Mouse (Mus musculus) liver, adult 2 months (tissue): ENCODE data around the gene Olfr1500. TPM values are rescaled to one million over a fixed set of nuclear protein-coding genes. Genes with fewer than 3 reads are reported as not detected.
"Not testable (repeated sequence)": the region's sequence is repeated elsewhere in the genome, so short reads cannot be mapped to it uniquely, and the experiment has no call there.

ENCODE experiments used
- DNase-seq: peaks from one replicate; pipeline ENCODE4 v3.0.0-alpha.2; 2011; ENCODE audit warnings: low read depth, low spot score; ENCODE audit errors: extremely low read depth
- H3K27ac ChIP-seq: fragments of 200-500 bp; replicated peaks from 2 replicates; pipeline ENCODE4 v1.5.1; 2012; ENCODE audit warnings: low read depth, mild to moderate bottlenecking, control low read depth, inconsistent platforms, low read length; ENCODE audit not compliant: insufficient read depth
- H3K27me3 ChIP-seq: fragments of 200-500 bp; 2 replicates; pipeline ENCODE4 v1.6.1; 2012; ENCODE audit warnings: mild to moderate bottlenecking, moderate library complexity, low read length, inconsistent platforms; ENCODE audit not compliant: control insufficient read depth, insufficient read depth
- H3K36me3 ChIP-seq: fragments of 200-500 bp; 2 replicates; pipeline ENCODE4 v1.6.1; 2012; ENCODE audit warnings: low read length, inconsistent platforms; ENCODE audit not compliant: control insufficient read depth, insufficient read depth
- H3K4me1 ChIP-seq: fragments of 200-500 bp; 2 replicates; pipeline ENCODE4 v1.6.1; 2011; ENCODE audit warnings: low read length; ENCODE audit not compliant: control insufficient read depth, insufficient read depth
- H3K4me3 ChIP-seq: fragments of 200-500 bp; 2 replicates; pipeline ENCODE4 v1.5.1; 2011; ENCODE audit warnings: low read depth, mild to moderate bottlenecking, control low read depth, low read length, moderate library complexity; ENCODE audit not compliant: insufficient read depth
- H3K79me2 ChIP-seq: fragments of 200-500 bp; 2 replicates; pipeline ENCODE4 v1.6.1; 2012; ENCODE audit warnings: inconsistent platforms, mild to moderate bottlenecking, low read length, moderate library complexity; ENCODE audit not compliant: control insufficient read depth, insufficient read depth
- H3K9ac ChIP-seq: fragments of 200-500 bp; 2 replicates; pipeline ENCODE4 v1.6.1; 2012; ENCODE audit warnings: low read depth, mild to moderate bottlenecking, control low read depth, inconsistent platforms, low read length
- CTCF ChIP-seq: fragments of 200-500 bp; IDR thresholded peaks from 2 replicates; pipeline ENCODE4 v1.5.1; 2011; ENCODE audit warnings: low read depth, low read length, control low read depth
- POLR2A ChIP-seq: fragments of 200-500 bp; IDR thresholded peaks from 2 replicates; pipeline ENCODE4 v1.6.1; 2011; ENCODE audit warnings: low read length, control low read depth; ENCODE audit not compliant: insufficient read depth; ENCODE audit errors: extremely low read depth
- WGBS: fragments of 180-500 bp; shearing (Covaris S2); methylation state at CpG from one replicate; pipeline ENCODE4 v1.1.7; 2018; 5-methylcytosine and 5-hydroxymethylcytosine counted together
- polyA plus RNA-seq: library from polyadenylated mRNA; depleted of rRNA; stranded (reverse); fragments of >200 nt; gene quantifications from 2 replicates; pipeline ENCODE4 v1.2.3, GENCODE M21; 2012; rRNA removed
- total RNA-seq: library from RNA; depleted of rRNA; stranded (reverse); fragments of >200 nt; gene quantifications from 2 replicates; pipeline ENCODE4 v1.2.3, GENCODE M21; 2014; rRNA removed

Olfr1500 gene
- total RNA-seq (not detected in 2 replicates), polyA plus RNA-seq (not detected in 2 replicates)

DNA sequence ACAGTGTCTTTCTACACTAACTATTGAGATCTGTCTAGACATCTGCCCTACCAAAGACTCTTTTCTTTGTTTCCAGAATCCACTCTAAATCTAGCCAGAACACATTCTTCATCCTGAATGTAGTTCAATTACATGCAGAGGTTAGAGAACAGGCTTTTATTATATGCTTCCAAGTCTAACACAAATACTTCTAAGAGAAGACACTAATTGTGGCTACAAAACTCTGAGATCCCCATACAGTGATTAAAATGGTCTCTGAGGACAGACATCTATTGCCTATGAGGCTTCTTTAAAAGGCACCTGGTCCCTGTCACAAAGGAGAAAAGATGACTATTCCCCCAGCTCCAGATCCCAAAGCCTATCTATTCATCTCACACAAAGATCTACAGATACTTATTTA is at the start of gene Olfr1500:
TSS of gene Olfr1500 (minus strand) at position 101 of the 400 bp plus-strand sequence.
- TF ChIP-seq POLR2A (no peak), CTCF (no peak)
- Histone ChIP-seq H3K4me3 (no peak within 1 kb of the TSS), H3K27me3 (no peaks in the 10 kb centered on the region), H3K4me1 (no peaks in the 10 kb centered on the region), H3K27ac (no peak within 1 kb of the TSS), H3K79me2 (no peaks in the 10 kb centered on the region), H3K36me3 (no peaks in the 10 kb centered on the region), H3K9ac (no peak within 1 kb of the TSS)
- DNase-seq: no peak

DNA sequence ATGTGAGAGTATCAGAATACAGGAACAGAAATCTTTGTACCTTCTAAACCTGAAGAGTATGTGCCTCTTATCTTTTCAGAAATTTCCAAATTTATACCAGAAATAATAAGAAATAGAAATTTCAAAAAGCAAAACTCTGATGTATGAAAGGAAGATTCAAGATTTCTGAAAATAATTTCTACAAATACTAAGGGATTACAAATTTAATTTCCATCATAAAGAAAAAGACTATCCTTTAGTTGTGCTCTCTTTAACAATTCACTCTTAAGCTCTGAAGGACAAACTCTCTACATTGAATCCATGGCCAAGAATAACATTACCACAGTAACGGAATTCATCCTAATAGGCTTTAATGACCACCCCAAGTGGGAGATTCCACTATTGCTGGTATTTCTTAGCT is 31.2 kb upstream of the Olfr1500 start, which contains the start of gene Olfr1502:
TSS of gene Olfr1502 (plus strand) at position 301 of the 400 bp plus-strand sequence.
- Histone ChIP-seq H3K4me3 (no peak within 1 kb of the TSS), H3K9ac (no peak within 1 kb of the TSS), H3K27me3 (no peaks in the 10 kb centered on the region), H3K27ac (no peak within 1 kb of the TSS), H3K4me1 (no peaks in the 10 kb centered on the region), H3K79me2 (no peaks in the 10 kb centered on the region), H3K36me3 (no peaks in the 10 kb centered on the region)
- no peak for DNase-seq
- 70% methylated on average over 1 of the region's 1 CpGs for WGBS
- no peak for TF ChIP-seq POLR2A
- TF ChIP-seq CTCF: no peak

DNA sequence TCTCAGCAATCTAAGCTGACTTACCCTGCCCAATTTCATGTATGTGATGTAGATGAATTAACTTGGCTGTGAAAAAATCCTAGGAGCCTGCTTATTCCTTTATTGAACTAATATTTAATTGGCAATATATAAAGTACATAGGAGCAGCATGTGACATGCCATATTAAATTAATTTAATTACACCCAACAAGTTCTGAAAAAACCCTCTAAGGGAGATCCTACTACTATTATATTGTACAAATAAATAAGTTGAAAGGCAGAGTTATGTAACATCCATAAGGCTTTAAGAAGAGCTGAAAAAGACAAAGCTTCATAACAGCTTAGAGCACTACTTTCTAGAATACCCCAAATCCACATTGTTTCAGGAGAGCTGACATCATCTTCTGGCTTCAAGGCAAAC is 20.3 kb upstream of the Olfr1500 start, which contains the start of gene Olfr1501:
TSS of gene Olfr1501 (minus strand) at position 101 of the 400 bp plus-strand sequence.
- not testable (repeated sequence) for H3K36me3 ChIP-seq, H3K9ac ChIP-seq, H3K27ac ChIP-seq, H3K27me3 ChIP-seq, H3K4me1 ChIP-seq, H3K4me3 ChIP-seq, H3K79me2 ChIP-seq, DNase-seq

DNA sequence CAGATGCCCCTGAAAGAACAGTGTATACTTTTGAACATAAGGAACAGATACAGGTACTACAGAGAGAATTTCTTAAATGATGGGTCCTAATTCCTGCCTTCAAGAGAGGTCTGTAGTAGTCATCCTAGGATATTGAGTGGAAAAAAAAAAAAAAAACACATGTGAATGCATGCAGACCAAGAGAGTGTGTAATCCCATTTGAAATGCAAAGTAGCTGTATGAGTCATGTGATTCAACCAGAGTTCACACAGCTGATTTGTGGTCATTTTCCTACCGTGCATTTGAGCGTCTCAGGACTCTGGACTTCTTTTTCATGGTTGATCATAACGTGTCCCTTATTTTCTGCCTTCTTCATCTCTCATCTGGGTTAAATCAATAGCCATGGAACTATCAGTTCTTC is 1.8 kb downstream of the Olfr1500 start:
- Histone ChIP-seq H3K79me2 (no peaks in the 10 kb centered on the region), H3K4me1 (no peaks in the 10 kb centered on the region), H3K36me3 (no peaks in the 10 kb centered on the region), H3K27ac (no peak overlapping the region), H3K4me3 (no peak overlapping the region), H3K9ac (no peak overlapping the region), H3K27me3 (no peaks in the 10 kb centered on the region)
- no peak for DNase-seq
- WGBS: 73% methylated on average over 3 of the region's 3 CpGs
- no peak for TF ChIP-seq CTCF
- TF ChIP-seq POLR2A: no peak

DNA sequence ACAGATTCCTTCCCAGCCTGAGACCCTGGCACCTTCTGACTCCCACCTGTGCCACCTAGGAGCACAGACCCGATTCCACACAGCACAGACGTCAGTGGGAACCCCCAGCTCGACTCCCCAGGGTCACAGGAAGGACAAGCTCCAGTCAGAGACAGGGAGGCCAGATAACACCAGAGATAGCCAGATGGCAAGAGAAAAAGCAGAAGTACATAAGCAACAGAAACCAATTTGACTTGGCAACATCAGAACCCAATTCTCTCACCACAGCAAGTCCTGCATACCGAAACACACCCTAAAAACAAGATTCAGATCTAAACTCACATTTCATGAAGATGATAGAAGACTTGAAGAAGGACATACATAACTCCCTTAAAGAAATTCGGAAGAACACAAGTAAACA is 9.4 kb downstream of the Olfr1500 start:
- TF ChIP-seq POLR2A: no peak
- no peak for TF ChIP-seq CTCF
- H3K79me2 ChIP-seq: no peaks in the 10 kb centered on the region
- DNase-seq: no peak
- no peak overlapping the region for H3K4me3 ChIP-seq
- WGBS: 42% methylated on average over 5 of the region's 5 CpGs
- H3K27me3 ChIP-seq: no peaks in the 10 kb centered on the region
- no peaks in the 10 kb centered on the region for H3K36me3 ChIP-seq
- H3K4me1 ChIP-seq: no peaks in the 10 kb centered on the region
- no peak overlapping the region for H3K27ac ChIP-seq
- H3K9ac ChIP-seq: no peak overlapping the region

DNA sequence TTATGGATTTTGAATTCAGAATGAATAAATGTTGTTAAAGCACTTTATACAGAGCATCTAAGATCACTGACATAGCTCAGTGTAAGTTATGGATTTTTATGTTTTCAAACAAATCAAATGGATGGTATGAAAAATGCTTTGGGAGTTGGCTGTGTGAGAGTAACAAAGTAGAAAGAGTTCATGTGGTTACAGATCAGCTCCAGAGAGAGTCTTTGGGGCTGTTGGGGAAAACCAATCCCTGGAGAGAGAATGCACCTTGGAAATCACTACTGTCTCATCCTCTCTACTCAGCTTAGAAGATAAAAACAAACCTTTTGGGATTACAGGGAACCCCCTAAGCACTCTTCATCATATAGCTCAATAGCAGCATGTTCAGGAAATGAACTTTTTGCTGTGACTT is 10.9 kb downstream of the Olfr1500 start, which contains the start of gene Olfr1499:
TSS of gene Olfr1499 (minus strand) at position 101 of the 400 bp plus-strand sequence.
- DNase-seq: no peak
- no peak within 1 kb of the TSS for H3K27ac ChIP-seq
- H3K4me3 ChIP-seq: no peak within 1 kb of the TSS
- H3K79me2 ChIP-seq: no peaks in the 10 kb centered on the region
- no peaks in the 10 kb centered on the region for H3K4me1 ChIP-seq
- H3K9ac ChIP-seq: no peak within 1 kb of the TSS
- no peaks in the 10 kb centered on the region for H3K27me3 ChIP-seq
- TF ChIP-seq POLR2A: no peak
- no peak for TF ChIP-seq CTCF
- H3K36me3 ChIP-seq: no peaks in the 10 kb centered on the region
